Mouse (Mus musculus) embryonic facial prominence, embryonic 15.5 days (tissue): ENCODE measurements at regions not wholly inside any gene's neighbourhood (a gene's known extent, or its start where the extent isn't known, plus 50 kb on each side); places are given as distances from the start of the nearest gene placed in this dataset.

Source experiments
- ATAC-seq: fragments of 200-750 bp; cut with Nextera tagmentation; 2 replicates; pipeline ENCODE4 v1.8.0; 2017; ENCODE audit warnings: low read depth, moderate TSS enrichment; ENCODE audit not compliant: insufficient number of reproducible peaks, low FRiP score, low TSS enrichment
- H3K27ac ChIP-seq: fragments of 300-500 bp; sonication (generic); replicated peaks from 2 replicates; pipeline ENCODE4 v1.5.1; 2015; ENCODE audit warnings: mild to moderate bottlenecking, inconsistent platforms
- H3K27me3 ChIP-seq: fragments of 300-500 bp; sonication (generic); 2 replicates; pipeline ENCODE4 v1.6.1; 2015; ENCODE audit warnings: inconsistent platforms
- H3K36me3 ChIP-seq: fragments of 300-500 bp; sonication (generic); 2 replicates; pipeline ENCODE4 v1.6.1; 2015; ENCODE audit warnings: mild to moderate bottlenecking, inconsistent platforms
- H3K4me1 ChIP-seq: fragments of 300-500 bp; sonication (generic); 2 replicates; pipeline ENCODE4 v1.6.1; 2015; ENCODE audit warnings: inconsistent platforms
- H3K4me2 ChIP-seq: fragments of 300-500 bp; sonication (generic); replicated peaks from 2 replicates; pipeline ENCODE4 v1.6.1; 2015; ENCODE audit warnings: mild to moderate bottlenecking, inconsistent platforms
- H3K4me3 ChIP-seq: fragments of 300-500 bp; sonication (generic); replicated peaks from 2 replicates; pipeline ENCODE4 v1.5.1; 2015; ENCODE audit warnings: mild to moderate bottlenecking, inconsistent platforms
- H3K9ac ChIP-seq: fragments of 300-500 bp; sonication (generic); 2 replicates; pipeline ENCODE4 v1.6.1; 2015; ENCODE audit warnings: inconsistent platforms
- H3K9me3 ChIP-seq: fragments of 300-500 bp; sonication (generic); replicated peaks from 2 replicates; pipeline ENCODE4 v1.6.1; 2016; ENCODE audit warnings: inconsistent platforms
- WGBS: fragments of 180-500 bp; shearing (Covaris S2); methylation state at CpG from one replicate; pipeline ENCODE4 v1.1.7; 2015; 5-methylcytosine and 5-hydroxymethylcytosine counted together

GRCm38 (mm10) chr17:14610791-14611522 lies 83.1 kb downstream of the Thbs2 start:
- H3K4me1 ChIP-seq: peaks cover 12% of the 10 kb centered on the region; the same call in 1 of the 2 replicates
- no peak overlapping the region for H3K4me3 ChIP-seq
- 59% methylated on average over 4 of the region's 4 CpGs for WGBS
- H3K9ac ChIP-seq: no peak overlapping the region
- H3K27me3 ChIP-seq: no peaks in the 10 kb centered on the region
- no peak overlapping the region for H3K27ac ChIP-seq
- no peaks in the 10 kb centered on the region for H3K9me3 ChIP-seq
- no peaks in the 10 kb centered on the region for H3K36me3 ChIP-seq
- no peak overlapping the region for H3K4me2 ChIP-seq
- no peak for ATAC-seq

DNA sequence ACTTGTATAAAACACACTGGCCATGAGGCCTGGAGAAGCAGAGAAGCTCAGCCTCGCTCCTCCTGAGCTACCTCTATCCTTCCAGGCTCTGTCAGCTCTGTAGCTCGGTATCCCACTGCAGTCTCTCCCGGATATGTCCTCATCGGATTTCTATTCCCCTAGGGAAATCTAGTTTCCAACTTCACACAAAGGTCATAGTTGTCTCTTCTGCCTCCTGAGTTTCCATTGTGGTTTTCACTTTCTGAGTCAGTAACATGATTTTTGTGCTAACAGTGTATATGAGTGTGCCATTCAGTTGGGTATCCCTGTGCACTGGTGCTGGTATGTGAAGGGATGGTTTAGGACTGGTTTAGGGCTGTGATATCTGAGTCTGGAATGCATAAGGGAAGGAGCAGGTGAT lies 85.2 kb downstream of the Thbs2 start:
- H3K4me1 ChIP-seq: peaks cover 13% of the 10 kb centered on the region; the same call in 1 of the 2 replicates
- no peaks in the 10 kb centered on the region for H3K36me3 ChIP-seq
- WGBS: 70% methylated on average over 4 of the region's 4 CpGs
- no peaks in the 10 kb centered on the region for H3K9me3 ChIP-seq
- no peaks in the 10 kb centered on the region for H3K27me3 ChIP-seq
- no peak overlapping the region for H3K9ac ChIP-seq
- H3K27ac ChIP-seq: no peak overlapping the region
- ATAC-seq: no peak
- H3K4me2 ChIP-seq: no peak overlapping the region
- no peak overlapping the region for H3K4me3 ChIP-seq

DNA sequence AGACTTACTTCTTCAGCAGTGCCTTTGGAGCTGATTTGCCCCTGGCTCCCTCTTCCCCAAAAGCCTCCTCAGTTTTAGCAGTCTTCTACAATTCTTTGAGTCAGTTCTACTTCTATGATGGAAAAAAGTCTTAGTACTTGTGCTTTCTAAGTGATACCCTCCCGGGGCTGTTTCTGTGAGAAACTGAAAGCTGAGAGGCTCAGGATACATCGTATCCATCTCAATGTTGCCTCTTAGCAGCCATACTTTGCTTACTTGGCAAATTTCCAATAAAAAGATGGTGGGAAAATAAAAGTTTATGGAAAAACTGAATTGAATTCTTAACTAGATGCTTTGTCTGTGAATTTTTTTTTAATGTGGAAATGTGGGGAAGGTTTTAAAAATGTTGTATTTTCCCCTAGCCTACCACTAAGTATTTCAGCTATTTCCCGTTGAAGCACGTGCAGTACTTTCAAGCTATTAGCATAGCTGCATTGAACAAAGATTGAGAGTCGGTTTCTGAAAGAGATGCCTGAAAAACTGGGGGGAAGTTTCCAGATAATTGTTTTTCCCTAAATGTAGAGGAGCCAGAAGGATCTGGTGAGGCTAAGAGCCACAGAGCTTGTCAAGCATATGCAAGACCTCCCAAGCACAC lies 87.6 kb downstream of the Thbs2 start:
- Histone ChIP-seq H3K27ac (peak overlapping the region; percentile 63), H3K4me3 (no peak overlapping the region), H3K36me3 (no peaks in the 10 kb centered on the region), H3K4me1 (peaks cover 13% of the 10 kb centered on the region; the same call in 1 of the 2 replicates), H3K9me3 (no peaks in the 10 kb centered on the region), H3K27me3 (no peaks in the 10 kb centered on the region), H3K9ac (no peak overlapping the region), H3K4me2 (no peak overlapping the region)
- WGBS: 38% methylated on average over 5 of the region's 5 CpGs
- no peak for ATAC-seq

- Histone ChIP-seq H3K9me3 (no peaks in the 10 kb centered on the region), H3K4me3 (no peak overlapping the region), H3K4me1 (peaks cover 41% of the 10 kb centered on the region), H3K27me3 (no peaks in the 10 kb centered on the region), H3K36me3 (no peaks in the 10 kb centered on the region), H3K4me2 (no peak overlapping the region), H3K27ac (peak overlapping the region; percentile 56; the same call in 1 of the 2 replicates), H3K9ac (no peak overlapping the region)
- ATAC-seq: no peak
- WGBS: 48% methylated on average over 10 of the region's 10 CpGs
These were observed 94.4 kb downstream of the Thbs2 start for GRCm38 (mm10) chr17:14599681-14600080.

GRCm38 (mm10) chr17:14596470-14596869 lies 97.6 kb downstream of the Thbs2 start:
- Histone ChIP-seq H3K4me3 (no peak overlapping the region), H3K36me3 (no peaks in the 10 kb centered on the region), H3K4me1 (peaks cover 54% of the 10 kb centered on the region), H3K27me3 (no peaks in the 10 kb centered on the region), H3K27ac (peak overlapping the region; percentile 55; the same call in 1 of the 2 replicates), H3K4me2 (no peak overlapping the region), H3K9me3 (no peaks in the 10 kb centered on the region), H3K9ac (no peak overlapping the region)
- WGBS: 78% methylated on average over 7 of the region's 7 CpGs
- ATAC-seq: no peak

DNA sequence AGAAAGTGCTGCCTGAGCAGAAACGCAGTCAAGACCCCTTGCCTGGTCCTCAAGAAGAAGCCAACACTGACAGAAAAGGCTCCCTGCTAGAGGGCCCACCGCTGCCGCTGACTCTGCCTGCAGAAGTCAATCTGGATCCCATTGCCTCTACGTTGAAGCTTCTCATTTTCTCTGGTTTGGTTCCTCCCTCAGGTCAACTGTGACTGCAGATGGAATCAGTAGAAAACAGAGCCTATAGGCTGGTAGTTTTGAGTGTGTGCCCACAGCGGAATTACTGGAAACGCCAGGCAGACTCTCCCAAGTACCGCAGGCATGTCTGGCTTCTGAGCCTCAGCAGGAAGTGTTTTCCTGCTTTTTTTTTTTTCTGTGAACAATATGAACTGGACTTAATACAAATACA lies 98.5 kb downstream of the Thbs2 start:
- 23% methylated on average over 7 of the region's 7 CpGs for WGBS
- ATAC-seq: peak; percentile 81

GRCm38 (mm10) chr17:14588086-14588817 lies 105.8 kb downstream of the Thbs2 start:
- Histone ChIP-seq H3K4me3 (no peak overlapping the region), H3K27me3 (no peaks in the 10 kb centered on the region), H3K4me2 (no peak overlapping the region), H3K36me3 (no peaks in the 10 kb centered on the region), H3K27ac (no peak overlapping the region), H3K9ac (no peak overlapping the region), H3K4me1 (peaks cover 14% of the 10 kb centered on the region), H3K9me3 (no peaks in the 10 kb centered on the region)
- WGBS: 79% methylated on average over 12 of the region's 12 CpGs
- ATAC-seq: no peak

More for the DNA sequence above, 98.5 kb downstream of the Thbs2 start:
- Histone ChIP-seq H3K27me3 (no peaks in the 10 kb centered on the region), H3K4me2 (no peak overlapping the region), H3K4me1 (peaks cover 54% of the 10 kb centered on the region), H3K27ac (peak overlapping the region; percentile 84), H3K4me3 (no peak overlapping the region), H3K36me3 (no peaks in the 10 kb centered on the region), H3K9ac (no peak overlapping the region), H3K9me3 (no peaks in the 10 kb centered on the region)

GRCm38 (mm10) chr17:14579671-14580070 lies 114.4 kb downstream of the Thbs2 start:
- H3K4me2 ChIP-seq: no peak overlapping the region
- 67% methylated on average over 3 of the region's 3 CpGs for WGBS
- H3K36me3 ChIP-seq: no peaks in the 10 kb centered on the region
- no peak overlapping the region for H3K9ac ChIP-seq
- H3K9me3 ChIP-seq: no peaks in the 10 kb centered on the region
- no peak for ATAC-seq
- no peak overlapping the region for H3K27ac ChIP-seq
- 0 out of 2 replicates have a peak, but pooled peaks cover 3% of the 10 kb centered on the region for H3K27me3 ChIP-seq
- no peak overlapping the region for H3K4me3 ChIP-seq
- 0 out of 2 replicates have a peak, but pooled peaks cover 13% of the 10 kb centered on the region for H3K4me1 ChIP-seq

GRCm38 (mm10) chr17:14578721-14579120 lies 115.3 kb downstream of the Thbs2 start:
- no peaks in the 10 kb centered on the region for H3K36me3 ChIP-seq
- H3K4me3 ChIP-seq: no peak overlapping the region
- 0 out of 2 replicates have a peak, but pooled peaks cover 3% of the 10 kb centered on the region for H3K27me3 ChIP-seq
- H3K4me1 ChIP-seq: 0 out of 2 replicates have a peak, but pooled peaks cover 13% of the 10 kb centered on the region
- H3K4me2 ChIP-seq: no peak overlapping the region
- WGBS: 77% methylated on average over 1 of the region's 1 CpGs
- H3K9ac ChIP-seq: no peak overlapping the region
- no peak overlapping the region for H3K27ac ChIP-seq
- no peaks in the 10 kb centered on the region for H3K9me3 ChIP-seq
- ATAC-seq: no peak

- Histone ChIP-seq H3K4me3 (no peak overlapping the region), H3K4me1 (0 out of 2 replicates have a peak, but pooled peaks cover 13% of the 10 kb centered on the region), H3K36me3 (no peaks in the 10 kb centered on the region), H3K9me3 (no peaks in the 10 kb centered on the region), H3K27ac (no peak overlapping the region), H3K4me2 (no peak overlapping the region), H3K9ac (no peak overlapping the region), H3K27me3 (0 out of 2 replicates have a peak, but pooled peaks cover 3% of the 10 kb centered on the region)
- WGBS: 47% methylated on average over 3 of the region's 3 CpGs
- ATAC-seq: no peak
These were observed 115.8 kb downstream of the Thbs2 start for GRCm38 (mm10) chr17:14578194-14578593.

DNA sequence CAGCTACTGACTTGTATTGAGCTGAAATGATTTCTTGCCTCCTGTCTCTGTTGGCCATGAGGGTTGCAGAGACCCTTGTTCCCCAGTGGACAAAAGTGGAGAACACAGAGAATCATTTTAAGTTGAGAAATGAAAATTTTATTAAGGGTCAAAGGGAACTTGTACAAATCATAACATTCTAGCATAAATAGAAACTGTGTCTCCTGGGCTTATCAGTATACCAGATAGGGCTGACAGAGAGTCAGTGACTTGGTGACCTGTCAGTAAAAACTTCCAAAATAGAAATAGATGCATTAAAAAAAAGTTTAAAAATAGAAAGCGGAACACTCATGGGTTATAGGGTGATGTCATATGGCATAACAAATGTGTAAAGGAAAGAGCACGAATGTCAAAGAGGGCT lies 117.9 kb downstream of the Thbs2 start:
- H3K4me1 ChIP-seq: 0 out of 2 replicates have a peak, but pooled peaks cover 13% of the 10 kb centered on the region
- no peak overlapping the region for H3K4me2 ChIP-seq
- no peaks in the 10 kb centered on the region for H3K9me3 ChIP-seq
- 0 out of 2 replicates have a peak overlapping the region, but pooled peaks have one; percentile 7 for H3K27ac ChIP-seq
- no peak overlapping the region for H3K4me3 ChIP-seq
- H3K36me3 ChIP-seq: no peaks in the 10 kb centered on the region
- no peak overlapping the region for H3K9ac ChIP-seq
- WGBS: 69% methylated on average over 2 of the region's 2 CpGs
- H3K27me3 ChIP-seq: 0 out of 2 replicates have a peak, but pooled peaks cover 3% of the 10 kb centered on the region
- no peak for ATAC-seq
